Mouse (Mus musculus) monocyte, adult 59 days (primary cell): ENCODE results near the gene Pde9a. TPM values are rescaled to one million over a fixed set of nuclear protein-coding genes. Genes with fewer than 3 reads are reported as not detected.

ENCODE experiments used
- total RNA-seq, 2 experiments: library from RNA; stranded (reverse); gene quantifications; one replicate each; pipeline ENCODE4 v1.2.4; 2023

The Pde9a gene
- total RNA-seq: not detected

GRCm38 (mm10) chr17:31385671-31386665 is at the start of gene Pde9a:
Gene Pde9a, plus strand, starts transcription at chr17:31386210.

DNA sequence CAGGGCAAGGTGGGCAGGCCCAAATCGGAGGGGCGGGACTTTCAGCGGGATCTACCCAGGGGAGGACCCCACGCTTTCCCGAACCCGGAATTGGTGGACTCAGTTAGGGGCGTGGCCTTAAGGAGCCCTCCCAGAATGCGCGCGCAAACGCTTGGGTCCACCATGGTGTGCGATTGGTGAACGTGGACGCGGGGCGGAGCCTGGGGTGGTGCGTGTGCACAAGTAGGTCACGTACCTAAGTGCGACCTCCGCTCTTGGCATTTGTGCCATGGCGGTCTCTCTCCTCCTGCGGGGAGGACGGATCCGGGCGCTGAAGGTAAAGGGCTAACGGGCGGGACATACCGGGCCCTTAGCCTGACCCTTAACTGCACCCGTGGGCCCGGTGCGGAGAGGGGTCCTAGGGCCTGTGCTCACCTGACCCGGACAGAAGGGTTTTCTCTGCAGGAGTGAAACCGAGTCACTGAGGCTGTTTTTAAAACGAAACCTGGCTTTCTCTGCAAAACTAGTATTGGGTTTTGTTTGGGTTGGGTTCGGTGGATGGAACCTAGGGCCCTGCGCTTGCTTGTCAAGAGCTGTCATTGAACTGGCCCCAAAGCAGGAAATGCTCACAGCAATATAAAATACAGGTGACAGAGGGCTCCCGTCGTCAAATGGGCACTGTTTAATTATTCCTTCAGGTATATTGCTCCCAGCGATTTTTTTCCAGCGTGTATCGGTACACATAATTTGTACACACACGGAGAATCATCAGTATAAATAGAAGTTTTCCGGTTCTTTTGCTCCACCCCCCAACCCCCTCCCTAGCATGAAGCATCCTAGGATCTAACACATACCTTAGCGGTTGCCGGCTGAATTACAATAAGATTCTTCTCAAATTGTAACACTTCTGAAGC is 134.2 kb downstream of the Pde9a start, which contains the start of the genes Wdr4 and Ndufv3:
Wdr4 (minus strand) TSS at position 35 of the 893 bp plus-strand sequence.
Ndufv3 (plus strand) TSS at position 170 of the 893 bp plus-strand sequence.

Other genes starting within 250 kb of the Pde9a start
- gene Tff2, start 241.9 kb upstream of the Pde9a start, total RNA-seq: not detected
- gene Tff1, start 220.9 kb upstream of the Pde9a start, total RNA-seq: not detected
- not detected for gene Tmprss3, start 187.2 kb upstream of the Pde9a start, total RNA-seq
- not detected for gene Ubash3a, start 178.3 kb upstream of the Pde9a start, total RNA-seq
- under 1 TPM in 1 of 2 experiments, not detected in 1; 0.42 TPM for gene Rsph1, start 108.8 kb upstream of the Pde9a start, total RNA-seq
- 10 to 100 TPM; 22.8 to 23.9 TPM for gene Slc37a1, start 99.4 kb upstream of the Pde9a start, total RNA-seq
- gene Wdr4, start 133.8 kb downstream of the Pde9a start, total RNA-seq: 10 to 100 TPM; 12.8 to 21.9 TPM
- 10 to 100 TPM; 74.3 to 85.4 TPM for gene Ndufv3, start 133.9 kb downstream of the Pde9a start, total RNA-seq
- gene Pknox1, start 178.5 kb downstream of the Pde9a start, total RNA-seq: 10 to 100 TPM; 28.5 to 33.7 TPM